Mouse (Mus musculus): ENCODE measurements around the gene Slc6a8. TPM values are rescaled to one million over a fixed set of nuclear protein-coding genes. Genes with fewer than 3 reads are reported as not detected.

The Slc6a8 gene
- polyA plus RNA-seq, 1 experiment from 2014 or later, result 6.8 TPM

DNA sequence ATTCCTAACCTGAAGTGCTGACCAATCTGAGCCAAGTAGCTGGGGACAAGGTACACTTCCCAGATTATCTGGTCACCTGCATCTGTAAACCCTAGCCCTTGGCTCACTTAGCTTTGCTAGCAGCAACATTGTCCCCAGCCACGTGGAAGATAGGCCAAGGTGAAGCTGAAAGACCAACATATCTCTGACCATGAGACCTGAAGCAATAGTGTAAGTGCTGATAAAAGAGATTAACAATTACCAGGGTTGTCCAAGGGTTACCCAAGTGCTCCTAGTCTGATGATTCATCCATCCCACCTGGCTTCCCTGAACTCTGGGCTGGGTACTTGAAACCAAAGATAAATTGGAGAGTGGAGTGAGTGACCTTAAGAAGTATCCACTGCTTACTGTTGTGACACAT, 58.0 kb downstream of the Slc6a8 start:
- ATAC-seq (ENCODE audit: extremely low read depth, insufficient number of reproducible peaks, low FRiP score, low TSS enrichment), result no peak
- no peaks in the 10 kb centered on the region for H3K4me1 ChIP-seq
- H3K36me3 ChIP-seq, result peaks cover 23% of the 10 kb centered on the region
- H3K27me3 ChIP-seq (replicated peaks), result no peaks in the 10 kb centered on the region; the same call in 1 of the 2 replicates
- no peaks in the 10 kb centered on the region for H3K9me3 ChIP-seq
- no peak overlapping the region for H3K27ac ChIP-seq (replicated peaks)
- H3K9ac ChIP-seq, result no peak overlapping the region
- no peak overlapping the region for H3K4me3 ChIP-seq
- no peak overlapping the region for H3K4me2 ChIP-seq
- WGBS, result 55% methylated on average over 1 of the region's 1 CpGs

Other genes starting within 250 kb of the Slc6a8 start
- gene Trex2, start 237.8 kb upstream of the Slc6a8 start, polyA plus RNA-seq (2015; fragmentation: Nextera tagmentation; extraction: Ambion mirVana), result not detected in 2 replicates
- 52.1 and 61.7 TPM in 2 replicates for gene Haus7, start 214.1 kb upstream of the Slc6a8 start, polyA plus RNA-seq (2015; fragmentation: Nextera tagmentation; extraction: Ambion mirVana)
- gene Bgn, start 189.5 kb upstream of the Slc6a8 start, polyA plus RNA-seq (2015; fragmentation: Nextera tagmentation; extraction: Ambion mirVana), result 76.0 and 87.0 TPM in 2 replicates
- gene Atp2b3, start 170.1 kb upstream of the Slc6a8 start, polyA plus RNA-seq (2015; fragmentation: Nextera tagmentation; extraction: Ambion mirVana), result 0.32 and 0.56 TPM in 2 replicates
- gene Dusp9, start 33.7 kb upstream of the Slc6a8 start, polyA plus RNA-seq (2015; fragmentation: Nextera tagmentation; extraction: Ambion mirVana), result 6.0 and 6.3 TPM in 2 replicates
- gene Pnck, start 13.0 kb upstream of the Slc6a8 start, polyA plus RNA-seq (2015; fragmentation: Nextera tagmentation; extraction: Ambion mirVana), result 9.6 and 10.4 TPM in 2 replicates
- gene Bcap31, start 43.0 kb downstream of the Slc6a8 start, polyA plus RNA-seq (2015; fragmentation: Nextera tagmentation; extraction: Ambion mirVana), result 166 and 185 TPM in 2 replicates
- 12.3 and 12.4 TPM in 2 replicates for gene Abcd1, start 43.4 kb downstream of the Slc6a8 start, polyA plus RNA-seq (2015; fragmentation: Nextera tagmentation; extraction: Ambion mirVana)
- 0.46 and 0.51 TPM in 2 replicates for gene Plxnb3, start 83.9 kb downstream of the Slc6a8 start, polyA plus RNA-seq (2015; fragmentation: Nextera tagmentation; extraction: Ambion mirVana)
- 76.2 and 85.8 TPM in 2 replicates for gene Srpk3, start 101.3 kb downstream of the Slc6a8 start, polyA plus RNA-seq (2015; fragmentation: Nextera tagmentation; extraction: Ambion mirVana)
- gene Idh3g, start 113.7 kb downstream of the Slc6a8 start, polyA plus RNA-seq (2015; fragmentation: Nextera tagmentation; extraction: Ambion mirVana), result 344 and 399 TPM in 2 replicates
- gene Ssr4, start 113.9 kb downstream of the Slc6a8 start, polyA plus RNA-seq (2015; fragmentation: Nextera tagmentation; extraction: Ambion mirVana), result 151 and 163 TPM in 2 replicates
- 0.27 and 0.34 TPM in 2 replicates for gene Pdzd4, start 151.8 kb downstream of the Slc6a8 start, polyA plus RNA-seq (2015; fragmentation: Nextera tagmentation; extraction: Ambion mirVana)
- gene Avpr2, start 219.0 kb downstream of the Slc6a8 start, polyA plus RNA-seq (2015; fragmentation: Nextera tagmentation; extraction: Ambion mirVana), result 0.13 TPM in 1 of 2 replicates, not detected in the other
- 0.66 and 0.86 TPM in 2 replicates for gene L1cam, start 223.0 kb downstream of the Slc6a8 start, polyA plus RNA-seq (2015; fragmentation: Nextera tagmentation; extraction: Ambion mirVana)
- 1.5 TPM in 2 replicates for gene Arhgap4, start 248.7 kb downstream of the Slc6a8 start, polyA plus RNA-seq (2015; fragmentation: Nextera tagmentation; extraction: Ambion mirVana)
- 87.0 and 96.6 TPM in 2 replicates for gene Naa10, start 248.8 kb downstream of the Slc6a8 start, polyA plus RNA-seq (2015; fragmentation: Nextera tagmentation; extraction: Ambion mirVana)